8 mouse cellular contexts compared by ENCODE assay signal in genomic region chr13:78210748-78211089, GRCm38 (mm10). TPM values are rescaled to one million over a fixed set of nuclear protein-coding genes. Genes with fewer than 3 reads are reported as not detected.
DNase-seq lines count a peak whose midpoint lies in the region; ATAC-seq and TF ChIP-seq lines count a peak whose summit lies in the region.

No protein-coding gene starts in this region.

- peak in 1 of 2 experiments; percentile 43 for DNase-seq in left cerebral cortex, adult 2 months (ENCODE audit: extremely low spot score in 1 of 2, low spot score in 2 of 2)
- DNase-seq in left cerebral cortex, postnatal 36 days (ENCODE audit: low spot score in 2 of 2), result no peak
- no peak for DNase-seq in forebrain, embryonic 10.5 days (ENCODE audit: extremely low spot score, low spot score)
- DNase-seq in frontal cortex, postnatal 10 days (ENCODE audit: low spot score in 2 of 2), result no peak
- no peak for DNase-seq in right cerebral cortex, postnatal 4 days
- no peak for DNase-seq in thymus, postnatal 36 days

- 0 out of 2 replicates have a peak, but pooled peaks have one; percentile 12 for ATAC-seq in intestine, embryonic 15.5 days
- peak; percentile 45 for ATAC-seq in neural tube, embryonic 14.5 days (ENCODE audit: low read depth)

- intact Hi-C loops in left cerebral cortex, adult 2 months (cut with DNase I), result loop anchor here (5.0 kb wide), 1 partner anchor 367 kb away; no protein-coding TSS in a partner anchor
- intact Hi-C loops in left cerebral cortex, postnatal 36 days (cut with DNase I), result no loop called here

- no peaks in the 10 kb centered on the region for H3K9me3 ChIP-seq in forebrain, embryonic 10.5 days
- no peaks in the 10 kb centered on the region for H3K9me3 ChIP-seq in intestine, embryonic 15.5 days
- no peaks in the 10 kb centered on the region for H3K9me3 ChIP-seq in neural tube, embryonic 14.5 days (ENCODE audit: control insufficient read depth, low read length)

- H3K4me2 ChIP-seq in intestine, embryonic 15.5 days (replicated peaks), result peak overlapping the region; percentile 62
- peak overlapping the region; percentile 82 for H3K4me2 ChIP-seq in neural tube, embryonic 14.5 days (ENCODE audit: low read depth, low read length)

- no peak for TF ChIP-seq CTCF in left cerebral cortex, adult 2 months (IDR thresholded peaks at IDR 0.05)

- peaks cover 88% of the 10 kb centered on the region for H3K27me3 ChIP-seq in forebrain, embryonic 10.5 days (ENCODE audit: poor library complexity, severe bottlenecking)
- peaks cover 43% of the 10 kb centered on the region for H3K27me3 ChIP-seq in intestine, embryonic 15.5 days (replicated peaks)
- no peaks in the 10 kb centered on the region for H3K27me3 ChIP-seq in neural tube, embryonic 14.5 days (ENCODE audit: control insufficient read depth, insufficient read depth, low read length)

- WGBS in forebrain, embryonic 10.5 days, result 2% methylated on average over 13 of the region's 13 CpGs
- WGBS in intestine, embryonic 15.5 days, result 16% methylated on average over 13 of the region's 13 CpGs
- WGBS in neural tube, embryonic 14.5 days, result 11% methylated on average over 13 of the region's 13 CpGs

- H3K4me3 ChIP-seq in left cerebral cortex, adult 2 months, result peak overlapping the region; percentile 54
- H3K4me3 ChIP-seq in forebrain, embryonic 10.5 days, result peak overlapping the region; percentile 51
- peak overlapping the region; percentile 32 for H3K4me3 ChIP-seq in intestine, embryonic 15.5 days (replicated peaks)
- H3K4me3 ChIP-seq in neural tube, embryonic 14.5 days (ENCODE audit: low read depth, low read length), result peak overlapping the region; percentile 17

- H3K27ac ChIP-seq in left cerebral cortex, adult 2 months, result peak overlapping the region; percentile 99
- peak overlapping the region; percentile 86 for H3K27ac ChIP-seq in forebrain, embryonic 10.5 days
- H3K27ac ChIP-seq in intestine, embryonic 15.5 days, result no peak overlapping the region
- H3K27ac ChIP-seq in neural tube, embryonic 14.5 days (ENCODE audit: low read depth, low read length), result no peak overlapping the region; the same call in 1 of the 2 replicates

- H3K9ac ChIP-seq in intestine, embryonic 15.5 days, result no peak overlapping the region
- H3K9ac ChIP-seq in neural tube, embryonic 14.5 days (replicated peaks; ENCODE audit: low read depth, low read length), result peak overlapping the region; percentile 53

- peaks cover 76% of the 10 kb centered on the region for H3K4me1 ChIP-seq in forebrain, embryonic 10.5 days
- peaks cover 7% of the 10 kb centered on the region for H3K4me1 ChIP-seq in intestine, embryonic 15.5 days (replicated peaks)
- H3K4me1 ChIP-seq in neural tube, embryonic 14.5 days (ENCODE audit: control insufficient read depth, insufficient read depth, low read length), result peaks cover 27% of the 10 kb centered on the region

- H3K36me3 ChIP-seq in forebrain, embryonic 10.5 days (replicated peaks), result no peaks in the 10 kb centered on the region
- no peaks in the 10 kb centered on the region for H3K36me3 ChIP-seq in intestine, embryonic 15.5 days
- no peaks in the 10 kb centered on the region for H3K36me3 ChIP-seq in neural tube, embryonic 14.5 days (ENCODE audit: control insufficient read depth, insufficient read depth, low read length)

RNA-seq across cellular contexts. Expression of gene Nr2f1, which starts 11.2 kb away (rescaled TPM):
- total RNA-seq in left cerebral cortex, adult 2 months (2021), result 100 to 1,000 TPM; 118 to 125 TPM
- 100 to 1,000 TPM; 128 to 130 TPM for total RNA-seq in left cerebral cortex, postnatal 36 days (2021)
- 64.9 and 66.1 TPM in 2 replicates for polyA plus RNA-seq in forebrain, embryonic 10.5 days (2016; fragmentation: Nextera tagmentation; extraction: Ambion mirVana)
- 1.9 and 2.6 TPM in 2 replicates for polyA plus RNA-seq in intestine, embryonic 15.5 days (2015; fragmentation: Nextera tagmentation; extraction: Ambion mirVana)
- 48.6 and 50.3 TPM in 2 replicates for polyA plus RNA-seq in neural tube, embryonic 14.5 days (2014; fragmentation: Nextera tagmentation; extraction: Ambion mirVana)

Comparison
In these comparisons a context has a peak if more than half of its experiments do, and no peak if none do; other contexts are left out.
1. H3K27ac ChIP-seq: peak in left cerebral cortex, adult 2 months (single experiment) and forebrain, embryonic 10.5 days (single experiment); none in intestine, embryonic 15.5 days (single experiment) and neural tube, embryonic 14.5 days (single experiment).
2. RNA of gene Nr2f1, which starts 11.2 kb away (polyA plus RNA-seq): 64.9 to 66.1 TPM in forebrain, embryonic 10.5 days and 48.6 to 50.3 TPM in neural tube, embryonic 14.5 days; 1.9 to 2.6 TPM in intestine, embryonic 15.5 days; every median in the first group is over 10 times any median in the second.
3. Peak in every context shown above with its lines, with median percentiles within 50 percentile points of each other: H3K4me3 ChIP-seq.